Mouse (Mus musculus): ENCODE data around the gene Gm19426. TPM values are rescaled to one million over a fixed set of nuclear protein-coding genes. Genes with fewer than 3 reads are reported as not detected.
A peak's percentile ranks its signal among the peaks of the same experiment; 100 is the strongest.

Gene Gm19426
- polyA plus RNA-seq, 1 experiment from 2014 or later = 6.7 TPM

DNA sequence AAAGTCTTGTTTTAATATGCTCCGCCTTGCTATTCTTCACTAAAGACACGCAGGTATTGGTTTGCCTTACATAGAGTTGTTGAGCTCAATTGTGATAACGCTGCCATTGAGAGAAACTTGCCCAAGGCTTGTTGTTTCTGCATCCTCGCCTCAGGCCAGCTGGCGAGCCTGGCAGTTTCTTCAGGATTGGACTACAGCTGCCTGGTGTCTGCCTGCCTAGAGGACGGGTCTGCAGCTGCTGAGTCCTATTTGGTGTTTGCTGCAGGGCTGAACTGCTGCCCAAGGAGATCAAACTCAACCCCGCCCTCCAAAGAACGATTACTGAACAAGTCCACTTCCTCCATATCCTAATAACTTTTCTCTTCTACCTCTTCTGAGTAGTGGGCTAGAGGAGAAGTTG, 17.3 kb upstream of the Gm19426 start:
- H3K27ac ChIP-seq (ENCODE audit: low read depth, low read length) = no peak overlapping the region
- H3K36me3 ChIP-seq (ENCODE audit: control insufficient read depth, insufficient read depth, low read length) = no peaks in the 10 kb centered on the region
- no peak for ATAC-seq
- WGBS = 72% methylated on average over 8 of the region's 8 CpGs
- no peak overlapping the region for H3K9ac ChIP-seq (ENCODE audit: low read depth, low read length)
- no peak overlapping the region for H3K4me2 ChIP-seq (ENCODE audit: low read length)
- H3K4me3 ChIP-seq (ENCODE audit: low read length) = no peak overlapping the region
- H3K4me1 ChIP-seq (ENCODE audit: control insufficient read depth, insufficient read depth, low read depth, low read length) = no peaks in the 10 kb centered on the region
- H3K27me3 ChIP-seq (replicated peaks; ENCODE audit: control insufficient read depth, insufficient read depth, low read length) = no peaks in the 10 kb centered on the region
- H3K9me3 ChIP-seq (ENCODE audit: control insufficient read depth, low read length) = no peaks in the 10 kb centered on the region

DNA sequence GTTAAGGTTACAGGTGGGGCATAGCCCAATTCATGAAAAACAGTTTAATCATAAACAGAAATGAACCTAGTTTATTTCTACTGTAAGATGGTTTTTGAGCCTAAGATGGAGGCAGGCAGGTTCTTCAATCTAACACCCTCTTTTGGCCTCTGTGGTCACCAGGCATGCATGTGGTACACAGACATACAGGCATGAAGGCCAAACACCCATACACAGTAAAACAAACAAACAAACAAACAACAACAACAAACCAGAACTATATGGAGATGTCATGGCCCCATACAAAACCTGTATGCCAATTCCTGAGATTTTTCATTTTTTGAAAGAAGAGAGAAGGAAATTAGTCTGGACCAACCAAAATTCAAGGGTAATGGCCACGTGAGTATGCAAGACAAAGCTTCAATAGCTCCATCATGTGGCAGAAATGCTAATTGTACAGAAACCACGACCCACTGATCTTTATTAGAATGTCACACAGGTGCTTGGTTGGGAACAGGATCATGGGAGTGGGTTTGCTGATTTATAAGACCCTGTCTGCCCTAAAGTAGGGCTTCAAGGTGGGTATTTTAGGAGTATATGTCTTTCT, 15.2 kb upstream of the Gm19426 start:
- no peak overlapping the region for H3K4me3 ChIP-seq (ENCODE audit: low read length)
- no peaks in the 10 kb centered on the region for H3K4me1 ChIP-seq (ENCODE audit: control insufficient read depth, insufficient read depth, low read depth, low read length)

DNA sequence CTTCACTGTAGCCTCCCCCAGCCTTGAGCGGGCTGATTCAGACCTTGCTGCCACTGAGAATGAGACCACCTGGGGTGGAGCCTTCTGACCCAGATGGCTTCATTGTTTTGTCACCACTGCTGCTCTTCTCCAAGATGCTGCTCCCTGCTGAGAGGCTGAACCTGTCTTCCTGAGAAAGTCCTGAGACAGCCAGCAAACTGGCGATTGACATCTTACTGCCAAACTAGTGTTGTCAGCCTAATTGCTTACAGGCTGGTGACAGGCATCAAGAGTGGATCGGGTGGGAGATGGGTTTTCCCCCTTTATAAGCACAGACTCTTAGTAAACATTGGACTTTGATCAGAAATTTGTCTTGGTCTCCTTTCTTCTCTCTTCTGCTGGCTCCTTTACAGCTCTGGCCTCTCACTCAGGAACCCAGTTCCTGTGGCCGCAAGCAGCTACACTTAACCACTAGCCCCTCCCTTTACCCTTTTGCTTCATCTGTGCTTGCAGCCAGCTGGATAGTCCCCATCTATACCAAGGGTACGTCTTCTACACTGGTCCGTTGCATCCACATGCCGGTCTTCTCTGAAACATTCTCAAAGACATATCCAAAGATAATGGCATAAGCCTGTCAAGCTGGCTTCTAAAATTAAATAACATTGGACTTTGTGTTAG, 13.7 kb upstream of the Gm19426 start:
- WGBS = 55% methylated on average over 7 of the region's 7 CpGs
- no peaks in the 10 kb centered on the region for H3K36me3 ChIP-seq (ENCODE audit: control insufficient read depth, insufficient read depth, low read length)

More for the DNA sequence above, 15.2 kb upstream of the Gm19426 start:
- H3K36me3 ChIP-seq (ENCODE audit: control insufficient read depth, insufficient read depth, low read length) = no peaks in the 10 kb centered on the region
- ATAC-seq = peak; percentile 76
- no peaks in the 10 kb centered on the region for H3K9me3 ChIP-seq (ENCODE audit: control insufficient read depth, low read length)
- 6% methylated on average over 2 of the region's 2 CpGs for WGBS
- H3K27me3 ChIP-seq (replicated peaks; ENCODE audit: control insufficient read depth, insufficient read depth, low read length) = no peaks in the 10 kb centered on the region
- no peak overlapping the region for H3K4me2 ChIP-seq (ENCODE audit: low read length)
- no peak overlapping the region for H3K9ac ChIP-seq (ENCODE audit: low read depth, low read length)
- no peak overlapping the region for H3K27ac ChIP-seq (ENCODE audit: low read depth, low read length)

GRCm38 (mm10) chr2:84756245-84756644, 12.8 kb upstream of the Gm19426 start:
- no peaks in the 10 kb centered on the region for H3K36me3 ChIP-seq (ENCODE audit: control insufficient read depth, insufficient read depth, low read length)
- 88% methylated on average over 5 of the region's 5 CpGs for WGBS
- H3K4me1 ChIP-seq (ENCODE audit: control insufficient read depth, insufficient read depth, low read depth, low read length) = no peaks in the 10 kb centered on the region
- ATAC-seq = no peak
- H3K9ac ChIP-seq (ENCODE audit: low read depth, low read length) = no peak overlapping the region
- H3K27me3 ChIP-seq (replicated peaks; ENCODE audit: control insufficient read depth, insufficient read depth, low read length) = no peaks in the 10 kb centered on the region
- no peak overlapping the region for H3K4me2 ChIP-seq (ENCODE audit: low read length)
- no peak overlapping the region for H3K27ac ChIP-seq (ENCODE audit: low read depth, low read length)
- no peak overlapping the region for H3K4me3 ChIP-seq (ENCODE audit: low read length)
- no peaks in the 10 kb centered on the region for H3K9me3 ChIP-seq (ENCODE audit: control insufficient read depth, low read length)

More for the DNA sequence above, 13.7 kb upstream of the Gm19426 start:
- Histone ChIP-seq H3K9ac (ENCODE audit: low read depth, low read length) (no peak overlapping the region), H3K4me1 (ENCODE audit: control insufficient read depth, insufficient read depth, low read depth, low read length) (no peaks in the 10 kb centered on the region), H3K27me3 (replicated peaks; ENCODE audit: control insufficient read depth, insufficient read depth, low read length) (no peaks in the 10 kb centered on the region), H3K27ac (ENCODE audit: low read depth, low read length) (no peak overlapping the region), H3K9me3 (ENCODE audit: control insufficient read depth, low read length) (no peaks in the 10 kb centered on the region), H3K4me2 (ENCODE audit: low read length) (no peak overlapping the region), H3K4me3 (ENCODE audit: low read length) (no peak overlapping the region)
- ATAC-seq = no peak

- Histone ChIP-seq H3K4me2 (ENCODE audit: low read length) (no peak overlapping the region), H3K9me3 (ENCODE audit: control insufficient read depth, low read length) (no peaks in the 10 kb centered on the region), H3K27ac (ENCODE audit: low read depth, low read length) (no peak overlapping the region), H3K9ac (ENCODE audit: low read depth, low read length) (no peak overlapping the region), H3K36me3 (ENCODE audit: control insufficient read depth, insufficient read depth, low read length) (no peaks in the 10 kb centered on the region), H3K4me3 (ENCODE audit: low read length) (no peak overlapping the region), H3K4me1 (ENCODE audit: control insufficient read depth, insufficient read depth, low read depth, low read length) (no peaks in the 10 kb centered on the region), H3K27me3 (replicated peaks; ENCODE audit: control insufficient read depth, insufficient read depth, low read length) (no peaks in the 10 kb centered on the region)
- 69% methylated on average over 6 of the region's 6 CpGs for WGBS
- peak; percentile 34; the same call in 1 of the 2 replicates for ATAC-seq
Observed at GRCm38 (mm10) chr2:84750115-84750514, 6.7 kb upstream of the Gm19426 start.

GRCm38 (mm10) chr2:84744126-84744525, 671 bp upstream of the Gm19426 start:
- WGBS = 0% methylated on average over 10 of the region's 10 CpGs
- Histone ChIP-seq H3K9ac (ENCODE audit: low read depth, low read length) (peak overlapping the region; percentile 97), H3K4me2 (ENCODE audit: low read length) (peak overlapping the region; percentile 92), H3K4me3 (ENCODE audit: low read length) (peak overlapping the region; percentile 92), H3K27ac (ENCODE audit: low read depth, low read length) (peak overlapping the region; percentile 99), H3K27me3 (replicated peaks; ENCODE audit: control insufficient read depth, insufficient read depth, low read length) (no peaks in the 10 kb centered on the region), H3K9me3 (ENCODE audit: control insufficient read depth, low read length) (no peaks in the 10 kb centered on the region), H3K36me3 (ENCODE audit: control insufficient read depth, insufficient read depth, low read length) (no peaks in the 10 kb centered on the region), H3K4me1 (ENCODE audit: control insufficient read depth, insufficient read depth, low read depth, low read length) (peaks cover 25% of the 10 kb centered on the region)
- peak; percentile 12 for ATAC-seq

DNA sequence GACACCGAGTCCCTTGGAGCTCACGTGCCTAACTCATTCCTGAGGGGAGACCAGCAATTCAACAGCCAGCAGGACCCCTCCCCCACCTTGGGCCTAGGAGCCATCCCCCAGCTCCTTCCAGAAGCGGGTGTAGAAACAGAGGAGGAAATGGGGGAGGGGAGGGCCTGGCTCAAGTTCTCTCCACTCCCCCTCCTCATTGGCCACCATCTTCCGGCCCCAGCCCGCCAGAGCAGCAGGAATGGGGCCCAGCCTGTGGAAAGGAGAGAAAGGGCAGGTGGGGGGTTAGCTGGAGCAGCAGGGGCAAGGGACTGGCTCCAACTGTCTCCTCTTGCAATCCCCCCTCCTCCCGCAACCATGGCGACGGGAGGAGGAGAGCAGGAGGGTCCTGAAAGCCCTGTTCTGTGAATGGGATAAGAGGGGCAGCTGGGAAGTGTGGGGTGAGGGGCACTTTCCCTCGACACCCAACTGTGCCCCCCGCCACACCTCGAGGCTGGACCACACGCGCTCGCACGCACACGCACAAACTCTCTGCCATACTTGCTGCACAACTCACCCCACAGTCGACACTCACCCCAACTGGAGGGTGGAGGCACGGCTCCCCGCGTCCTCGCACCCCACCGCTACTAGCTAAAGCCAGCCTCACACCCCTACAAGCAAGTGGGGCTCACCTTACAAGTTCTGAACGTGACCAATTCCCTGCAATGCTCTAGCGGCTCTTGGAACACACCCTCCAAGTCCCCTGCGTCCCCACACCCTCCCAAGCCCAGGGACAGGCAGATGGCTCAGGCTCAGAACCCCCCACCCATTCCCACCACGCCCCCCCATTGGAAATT, 788 bp downstream of the Gm19426 start:
- peak overlapping the region; percentile 97 for H3K9ac ChIP-seq (ENCODE audit: low read depth, low read length)
- WGBS = 0% methylated on average over 26 of the region's 26 CpGs
- H3K4me1 ChIP-seq (ENCODE audit: control insufficient read depth, insufficient read depth, low read depth, low read length) = peaks cover 38% of the 10 kb centered on the region

GRCm38 (mm10) chr2:84741841-84742450, 1.5 kb downstream of the Gm19426 start:
- H3K4me2 ChIP-seq (ENCODE audit: low read length) = peak overlapping the region; percentile 92
- H3K27me3 ChIP-seq (replicated peaks; ENCODE audit: control insufficient read depth, insufficient read depth, low read length) = no peaks in the 10 kb centered on the region
- WGBS = 0% methylated on average over 5 of the region's 5 CpGs
- H3K9me3 ChIP-seq (ENCODE audit: control insufficient read depth, low read length) = no peaks in the 10 kb centered on the region
- peak overlapping the region; percentile 92 for H3K4me3 ChIP-seq (ENCODE audit: low read length)
- peak; percentile 0 for ATAC-seq
- H3K27ac ChIP-seq (ENCODE audit: low read depth, low read length) = peak overlapping the region; percentile 99
- no peaks in the 10 kb centered on the region for H3K36me3 ChIP-seq (ENCODE audit: control insufficient read depth, insufficient read depth, low read length)
- H3K4me1 ChIP-seq (ENCODE audit: control insufficient read depth, insufficient read depth, low read depth, low read length) = peaks cover 45% of the 10 kb centered on the region
- H3K9ac ChIP-seq (ENCODE audit: low read depth, low read length) = peak overlapping the region; percentile 97

More for the DNA sequence above, 788 bp downstream of the Gm19426 start:
- no peaks in the 10 kb centered on the region for H3K9me3 ChIP-seq (ENCODE audit: control insufficient read depth, low read length)
- H3K36me3 ChIP-seq (ENCODE audit: control insufficient read depth, insufficient read depth, low read length) = no peaks in the 10 kb centered on the region
- H3K4me3 ChIP-seq (ENCODE audit: low read length) = peak overlapping the region; percentile 92
- ATAC-seq = peak; percentile 78
- H3K27ac ChIP-seq (ENCODE audit: low read depth, low read length) = peak overlapping the region; percentile 99
- H3K4me2 ChIP-seq (ENCODE audit: low read length) = peak overlapping the region; percentile 92
- no peaks in the 10 kb centered on the region for H3K27me3 ChIP-seq (replicated peaks; ENCODE audit: control insufficient read depth, insufficient read depth, low read length)
